In the genomic region with DNA sequence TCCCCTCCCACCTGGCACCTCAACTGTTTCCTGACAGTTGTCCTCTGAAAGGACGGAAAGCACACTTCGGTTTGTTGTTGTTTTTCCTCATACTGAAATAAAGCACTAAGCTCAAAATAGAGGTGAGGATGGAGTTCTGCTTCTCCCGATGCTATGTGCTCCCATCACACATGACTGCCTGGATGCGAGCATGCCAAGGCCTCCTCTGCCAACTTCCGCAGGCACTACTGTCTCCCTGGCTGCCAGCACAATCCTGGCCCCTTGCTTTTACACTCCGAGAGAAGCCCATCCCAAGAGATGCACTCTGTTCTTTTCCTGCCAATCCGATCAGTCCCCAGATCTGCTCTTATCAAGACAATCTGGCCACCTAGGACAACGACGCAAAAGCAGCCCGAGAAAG, we compare ENCODE assay signal across 18 mouse cellular contexts. TPM values are rescaled to one million over a fixed set of nuclear protein-coding genes. Genes with fewer than 3 reads are reported as not detected.
A peak's percentile ranks its signal among the peaks of the same experiment; 100 is the strongest.
DNase-seq lines count a peak whose midpoint lies in the region; ATAC-seq and TF ChIP-seq lines count a peak whose summit lies in the region.
"Had no signal": no experiment of that assay in that cellular context is flagged by ENCODE, and none has a peak within 500 bp of the region (broad histone marks: within the 10 kb centered on the region; RNA-seq: fewer than 3 reads in every experiment).

No protein-coding gene starts in this region.

- intact Hi-C loops in left cerebral cortex, postnatal 4 days (cut with DNase I) = no loop called here

- WGBS in intestine, postnatal 0 days = 77% methylated on average over 10 of the region's 10 CpGs

- H3K4me2 ChIP-seq in intestine, postnatal 0 days (replicated peaks; ENCODE audit: low read depth) = no peak overlapping the region

- H3K4me1 ChIP-seq in intestine, postnatal 0 days (replicated peaks; ENCODE audit: control insufficient read depth, insufficient read depth, low read length) = no peaks in the 10 kb centered on the region

- H3K4me3 ChIP-seq in intestine, postnatal 0 days (ENCODE audit: low read depth, low read length) = no peak overlapping the region
- H3K4me3 ChIP-seq: erythroblast, embryonic 14.5 days; myocyte had no signal

- H3K27ac ChIP-seq in intestine, postnatal 0 days (ENCODE audit: low read depth, low read length) = no peak overlapping the region
- H3K27ac ChIP-seq: kidney, postnatal 0 days; macrophage had no signal

- peak; percentile 54 for DNase-seq in gastrocnemius, adult 18-20 months (ENCODE audit: low spot score)
- no peak for DNase-seq in gastrocnemius, postnatal 4 days (ENCODE audit: low spot score in 2 of 2)
- DNase-seq in left cerebral cortex, postnatal 4 days = peak; percentile 74
- no peak for DNase-seq in left cerebral cortex, adult 9 months (ENCODE audit: low spot score in 2 of 2)
- peak; percentile 70 to 73 for DNase-seq in cerebellum, postnatal 25 days
- DNase-seq in layer of hippocampus, postnatal 36 days = peak; percentile 44 to 53
- DNase-seq in Muller cell, postnatal 12 days (ENCODE audit: inconsistent ontology term) = no peak
- DNase-seq: adrenal gland, postnatal 10 days; heart, postnatal 10 days; liver, postnatal 0 days had no signal

- H3K36me3 ChIP-seq in intestine, postnatal 0 days (ENCODE audit: control insufficient read depth, insufficient read depth) = peaks cover 44% of the 10 kb centered on the region

- no peaks in the 10 kb centered on the region for H3K9me3 ChIP-seq in intestine, postnatal 0 days (ENCODE audit: control insufficient read depth)

- ATAC-seq in intestine, postnatal 0 days = no peak
- ATAC-seq: liver, postnatal 0 days had no signal

- H3K9ac ChIP-seq in intestine, postnatal 0 days (ENCODE audit: low read depth, low read length) = no peak overlapping the region
- H3K9ac ChIP-seq: liver, postnatal 0 days had no signal

- H3K27me3 ChIP-seq in intestine, postnatal 0 days (replicated peaks; ENCODE audit: control insufficient read depth, insufficient read depth, low read length) = no peaks in the 10 kb centered on the region
- H3K27me3 ChIP-seq: CH12.LX had no signal

- TF ChIP-seq CTCF in intestine, postnatal 0 days (IDR thresholded peaks at IDR 0.05; ENCODE audit: low read depth) = no peak

RNA-seq across cellular contexts. Expression of a gene that starts 8.8 kb away (rescaled TPM):
- total RNA-seq in gastrocnemius, adult 18-20 months (2021) = 10 to 100 TPM; 11.1 to 12.4 TPM
- total RNA-seq in gastrocnemius, postnatal 4 days (2021) = 10 to 100 TPM; 19.9 to 20.3 TPM
- 10 to 100 TPM; 22.4 to 25.6 TPM for total RNA-seq in left cerebral cortex, postnatal 4 days (2021)
- 10 to 100 TPM; 31.5 TPM for total RNA-seq in layer of hippocampus, postnatal 36 days (2021)
- polyA plus RNA-seq in intestine, postnatal 0 days (2015; fragmentation: Nextera tagmentation; extraction: Ambion mirVana) = 10.1 and 12.2 TPM in 2 replicates

RNA-seq across cellular contexts. Expression of a gene that starts 14.4 kb away (rescaled TPM):
- total RNA-seq in gastrocnemius, adult 18-20 months (2021) = 100 to 1,000 TPM; 149 to 158 TPM
- 100 to 1,000 TPM; 198 to 217 TPM for total RNA-seq in gastrocnemius, postnatal 4 days (2021)
- 10 to 100 TPM; 59.5 to 79.4 TPM for total RNA-seq in left cerebral cortex, postnatal 4 days (2021)
- 10 to 100 TPM; 92.7 to 96.4 TPM for total RNA-seq in layer of hippocampus, postnatal 36 days (2021)
- polyA plus RNA-seq in intestine, postnatal 0 days (2015; fragmentation: Nextera tagmentation; extraction: Ambion mirVana) = 56.7 and 59.7 TPM in 2 replicates

RNA-seq across cellular contexts. Expression of a gene that starts 24.4 kb away (rescaled TPM):
- total RNA-seq in gastrocnemius, adult 18-20 months (2021) = 10 to 100 TPM; 74.2 to 75.3 TPM
- total RNA-seq in gastrocnemius, postnatal 4 days (2021) = 10 to 100 TPM; 74.6 to 78.1 TPM
- total RNA-seq in left cerebral cortex, postnatal 4 days (2021) = 1 to 10 TPM; 9.1 to 9.4 TPM
- total RNA-seq in layer of hippocampus, postnatal 36 days (2021) = 10 to 100 TPM in 1 of 2 experiments, 1 to 10 TPM in 1; 8.8 to 10.3 TPM
- polyA plus RNA-seq in intestine, postnatal 0 days (2015; fragmentation: Nextera tagmentation; extraction: Ambion mirVana) = 100 and 113 TPM in 2 replicates

RNA-seq across cellular contexts. Expression of a gene that starts 45.5 kb away (rescaled TPM):
- total RNA-seq in gastrocnemius, adult 18-20 months (2021) = not detected
- total RNA-seq in gastrocnemius, postnatal 4 days (2021) = not detected
- not detected for total RNA-seq in left cerebral cortex, postnatal 4 days (2021)
- not detected for total RNA-seq in layer of hippocampus, postnatal 36 days (2021)
- polyA plus RNA-seq in intestine, postnatal 0 days (2015; fragmentation: Nextera tagmentation; extraction: Ambion mirVana) = 13.8 and 17.0 TPM in 2 replicates
- total RNA-seq: adrenal gland, postnatal 10 days; heart, postnatal 10 days had no signal
- polyA plus RNA-seq: erythroblast, embryonic 14.5 days had no signal

RNA-seq across cellular contexts. Expression of a gene that starts 50.6 kb away (rescaled TPM):
- total RNA-seq in gastrocnemius, adult 18-20 months (2021) = 1 to 10 TPM in 1 of 2 experiments, under 1 TPM in 1; 0.50 to 1.2 TPM
- 1 to 10 TPM; 4.2 to 5.1 TPM for total RNA-seq in gastrocnemius, postnatal 4 days (2021)
- total RNA-seq in left cerebral cortex, postnatal 4 days (2021) = 10 to 100 TPM; 67.0 to 67.2 TPM
- 100 to 1,000 TPM; 122 to 139 TPM for total RNA-seq in layer of hippocampus, postnatal 36 days (2021)
- polyA plus RNA-seq in intestine, postnatal 0 days (2015; fragmentation: Nextera tagmentation; extraction: Ambion mirVana) = 0.57 and 0.90 TPM in 2 replicates
- total RNA-seq: common myeloid progenitor, adult 5-6 weeks; granulocyte monocyte progenitor cell, adult 5-6 weeks had no signal
- polyA plus RNA-seq: erythroblast, embryonic 14.5 days; liver, postnatal 0 days; macrophage had no signal

Comparison
In these comparisons a context has a peak if more than half of its experiments do, and no peak if none do; other contexts are left out.
1. DNase-seq: peak in gastrocnemius, adult 18-20 months (single experiment), left cerebral cortex, postnatal 4 days (single experiment), cerebellum, postnatal 25 days (2 of 2) and layer of hippocampus, postnatal 36 days (2 of 2); none in gastrocnemius, postnatal 4 days (0 of 2), left cerebral cortex, adult 9 months (0 of 2) and Muller cell, postnatal 12 days (single experiment).
2. RNA of a gene that starts 24.4 kb away (total RNA-seq): 74.6 to 78.1 TPM in gastrocnemius, postnatal 4 days and 74.2 to 75.3 TPM in gastrocnemius, adult 18-20 months; 8.8 to 10.3 TPM in layer of hippocampus, postnatal 36 days and 9.1 to 9.4 TPM in left cerebral cortex, postnatal 4 days; every median in the first group is over 4 times any median in the second.